Mouse (Mus musculus): Measurements from ENCODE around the gene Gpc6. TPM values are rescaled to one million over a fixed set of nuclear protein-coding genes. Genes with fewer than 3 reads are reported as not detected.

Gpc6 gene
- polyA plus RNA-seq, 1 experiment from 2014 or later: 34.9 TPM

- WGBS: 92% methylated on average over 6 of the region's 6 CpGs
- H3K36me3 ChIP-seq (replicated peaks; ENCODE audit: control insufficient read depth, insufficient read depth, low read depth, low read length): no peaks in the 10 kb centered on the region
- DNase-seq (ENCODE audit: low spot score): no peak
- H3K9ac ChIP-seq (replicated peaks; ENCODE audit: low read length): no peak overlapping the region
- no peak overlapping the region for H3K27ac ChIP-seq (replicated peaks; ENCODE audit: low read depth, low read length)
- ATAC-seq (replicated peaks; ENCODE audit: insufficient number of reproducible peaks, low FRiP score, low TSS enrichment, low read depth): no peak
- H3K4me1 ChIP-seq (ENCODE audit: control insufficient read depth, insufficient read depth, low read length): no peaks in the 10 kb centered on the region
- no peaks in the 10 kb centered on the region for H3K27me3 ChIP-seq (ENCODE audit: control insufficient read depth, insufficient read depth, low read length)
- no peak overlapping the region for H3K4me3 ChIP-seq (ENCODE audit: low read depth, low read length)
- H3K4me2 ChIP-seq (ENCODE audit: low read depth, low read length): no peak overlapping the region
- H3K9me3 ChIP-seq (replicated peaks; ENCODE audit: control insufficient read depth, low read length): no peaks in the 10 kb centered on the region
Measured at GRCm38 (mm10) chr14:117689848-117690247, 764.7 kb downstream of the Gpc6 start.

DNA sequence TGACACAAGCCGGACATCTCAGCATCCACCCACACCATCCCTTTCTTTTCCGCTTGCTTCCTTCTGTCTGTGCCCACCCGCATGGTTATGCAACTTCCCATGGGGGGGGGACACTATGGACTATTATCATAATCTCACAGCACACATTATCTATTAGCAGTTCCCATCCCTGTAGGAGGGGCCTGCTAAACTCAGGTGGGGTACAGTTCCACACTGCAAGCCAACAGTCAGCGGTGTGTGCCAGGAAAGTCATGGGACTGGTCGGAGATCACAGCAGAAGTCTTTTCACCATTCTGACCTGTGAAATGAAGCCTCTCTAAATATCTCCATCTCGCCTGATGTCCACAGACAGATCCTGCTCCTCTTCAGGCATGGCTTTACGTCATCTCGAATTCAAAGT lies 770.5 kb downstream of the Gpc6 start:
- Histone ChIP-seq H3K27me3 (ENCODE audit: control insufficient read depth, insufficient read depth, low read length) (no peaks in the 10 kb centered on the region), H3K36me3 (replicated peaks; ENCODE audit: control insufficient read depth, insufficient read depth, low read depth, low read length) (no peaks in the 10 kb centered on the region), H3K9ac (replicated peaks; ENCODE audit: low read length) (no peak overlapping the region), H3K9me3 (replicated peaks; ENCODE audit: control insufficient read depth, low read length) (no peaks in the 10 kb centered on the region), H3K4me1 (ENCODE audit: control insufficient read depth, insufficient read depth, low read length) (no peaks in the 10 kb centered on the region), H3K4me3 (ENCODE audit: low read depth, low read length) (no peak overlapping the region), H3K27ac (replicated peaks; ENCODE audit: low read depth, low read length) (no peak overlapping the region), H3K4me2 (ENCODE audit: low read depth, low read length) (no peak overlapping the region)
- no peak for DNase-seq (ENCODE audit: low spot score)
- 93% methylated on average over 8 of the region's 8 CpGs for WGBS
- ATAC-seq (replicated peaks; ENCODE audit: insufficient number of reproducible peaks, low FRiP score, low TSS enrichment, low read depth): no peak; the same call in 1 of the 2 replicates

- DNase-seq (ENCODE audit: low spot score) (no peak), ATAC-seq (replicated peaks; ENCODE audit: insufficient number of reproducible peaks, low FRiP score, low TSS enrichment, low read depth) (no peak)
Measured at GRCm38 (mm10) chr14:117700670-117701280, 775.7 kb downstream of the Gpc6 start.

DNA sequence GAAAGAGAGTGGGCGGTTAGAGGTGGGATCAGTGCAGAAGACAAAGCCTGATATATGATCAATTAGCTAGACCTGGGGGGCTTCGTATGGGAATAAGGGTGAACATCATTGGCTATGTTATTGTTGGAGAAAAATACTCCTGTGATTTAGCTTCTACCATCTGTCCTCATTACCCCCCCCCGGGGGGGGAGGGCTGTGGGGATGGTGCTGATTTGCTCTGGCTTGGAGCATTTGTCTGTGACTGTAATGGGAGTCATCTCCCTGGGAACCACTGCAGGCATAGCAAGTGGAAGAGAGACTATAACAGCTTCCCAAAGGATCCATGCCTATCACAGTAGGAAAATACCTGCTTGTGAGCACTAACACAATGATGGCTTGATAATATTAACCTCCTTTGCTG lies 783.7 kb downstream of the Gpc6 start:
- Histone ChIP-seq H3K4me2 (ENCODE audit: low read depth, low read length) (no peak overlapping the region), H3K9me3 (replicated peaks; ENCODE audit: control insufficient read depth, low read length) (no peaks in the 10 kb centered on the region), H3K27ac (replicated peaks; ENCODE audit: low read depth, low read length) (no peak overlapping the region), H3K4me1 (ENCODE audit: control insufficient read depth, insufficient read depth, low read length) (no peaks in the 10 kb centered on the region), H3K27me3 (ENCODE audit: control insufficient read depth, insufficient read depth, low read length) (no peaks in the 10 kb centered on the region), H3K36me3 (replicated peaks; ENCODE audit: control insufficient read depth, insufficient read depth, low read depth, low read length) (no peaks in the 10 kb centered on the region), H3K4me3 (ENCODE audit: low read depth, low read length) (no peak overlapping the region), H3K9ac (replicated peaks; ENCODE audit: low read length) (no peak overlapping the region)
- 85% methylated on average over 3 of the region's 3 CpGs for WGBS
- ATAC-seq (replicated peaks; ENCODE audit: insufficient number of reproducible peaks, low FRiP score, low TSS enrichment, low read depth) (no peak), DNase-seq (ENCODE audit: low spot score) (no peak)

More at GRCm38 (mm10) chr14:117700670-117701280, 775.7 kb downstream of the Gpc6 start:
- no peaks in the 10 kb centered on the region for H3K4me1 ChIP-seq (ENCODE audit: control insufficient read depth, insufficient read depth, low read length)
- H3K27ac ChIP-seq (replicated peaks; ENCODE audit: low read depth, low read length): no peak overlapping the region
- no peaks in the 10 kb centered on the region for H3K27me3 ChIP-seq (ENCODE audit: control insufficient read depth, insufficient read depth, low read length)
- H3K36me3 ChIP-seq (replicated peaks; ENCODE audit: control insufficient read depth, insufficient read depth, low read depth, low read length): no peaks in the 10 kb centered on the region
- H3K9ac ChIP-seq (replicated peaks; ENCODE audit: low read length): no peak overlapping the region
- no peaks in the 10 kb centered on the region for H3K9me3 ChIP-seq (replicated peaks; ENCODE audit: control insufficient read depth, low read length)
- no peak overlapping the region for H3K4me3 ChIP-seq (ENCODE audit: low read depth, low read length)
- 72% methylated on average over 10 of the region's 10 CpGs for WGBS
- no peak overlapping the region for H3K4me2 ChIP-seq (ENCODE audit: low read depth, low read length)

DNA sequence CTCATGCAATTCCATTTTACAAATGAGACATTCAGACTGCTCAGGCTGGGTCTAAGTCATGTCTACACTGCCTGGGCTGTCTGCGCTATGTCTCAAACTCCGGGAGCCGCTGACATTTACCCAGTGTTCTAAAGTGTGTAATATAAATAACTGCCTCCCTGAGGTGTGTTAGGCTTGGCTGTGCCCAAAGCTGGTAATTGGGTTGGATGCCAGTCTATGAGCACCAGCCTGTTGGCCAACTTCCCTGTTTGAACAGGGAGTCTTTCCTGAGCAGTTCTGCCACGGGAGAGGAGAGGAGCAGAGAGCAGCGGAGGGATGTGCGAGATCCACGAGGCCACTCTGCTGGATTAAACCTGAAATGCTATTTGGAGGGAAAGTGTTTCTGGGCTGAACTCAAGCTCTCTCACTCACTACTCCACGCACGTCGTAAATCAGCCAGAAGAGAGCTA lies 785.4 kb downstream of the Gpc6 start:
- Histone ChIP-seq H3K9me3 (replicated peaks; ENCODE audit: control insufficient read depth, low read length) (no peaks in the 10 kb centered on the region), H3K4me3 (ENCODE audit: low read depth, low read length) (no peak overlapping the region), H3K4me1 (ENCODE audit: control insufficient read depth, insufficient read depth, low read length) (no peaks in the 10 kb centered on the region), H3K9ac (replicated peaks; ENCODE audit: low read length) (no peak overlapping the region), H3K4me2 (ENCODE audit: low read depth, low read length) (no peak overlapping the region), H3K27me3 (ENCODE audit: control insufficient read depth, insufficient read depth, low read length) (no peaks in the 10 kb centered on the region), H3K36me3 (replicated peaks; ENCODE audit: control insufficient read depth, insufficient read depth, low read depth, low read length) (no peaks in the 10 kb centered on the region), H3K27ac (replicated peaks; ENCODE audit: low read depth, low read length) (no peak overlapping the region)
- WGBS: 80% methylated on average over 10 of the region's 10 CpGs
- DNase-seq (ENCODE audit: low spot score): no peak
- no peak for ATAC-seq (replicated peaks; ENCODE audit: insufficient number of reproducible peaks, low FRiP score, low TSS enrichment, low read depth)

DNA sequence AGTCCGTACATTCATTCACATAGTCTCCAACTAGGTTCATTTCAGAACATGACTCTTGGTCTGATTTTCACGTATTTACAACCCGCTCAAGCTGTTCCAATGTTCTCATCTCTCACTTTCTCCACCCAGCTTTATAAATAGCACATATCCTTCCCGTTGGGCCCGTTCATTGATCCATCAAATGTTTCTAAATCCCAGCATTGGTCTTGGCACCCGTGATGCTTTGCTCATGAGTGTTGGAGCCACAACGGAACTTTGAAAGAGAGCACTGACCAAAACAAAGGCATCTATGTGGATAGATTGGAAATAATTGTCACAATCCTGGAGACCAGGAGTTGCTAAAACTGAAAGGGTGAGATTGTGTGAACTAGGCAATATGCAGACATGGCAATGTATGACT lies 787.2 kb downstream of the Gpc6 start:
- no peaks in the 10 kb centered on the region for H3K36me3 ChIP-seq (replicated peaks; ENCODE audit: control insufficient read depth, insufficient read depth, low read depth, low read length)
- no peak overlapping the region for H3K4me3 ChIP-seq (ENCODE audit: low read depth, low read length)
- ATAC-seq (replicated peaks; ENCODE audit: insufficient number of reproducible peaks, low FRiP score, low TSS enrichment, low read depth): no peak
- H3K27me3 ChIP-seq (ENCODE audit: control insufficient read depth, insufficient read depth, low read length): no peaks in the 10 kb centered on the region
- no peaks in the 10 kb centered on the region for H3K4me1 ChIP-seq (ENCODE audit: control insufficient read depth, insufficient read depth, low read length)
- H3K9me3 ChIP-seq (replicated peaks; ENCODE audit: control insufficient read depth, low read length): no peaks in the 10 kb centered on the region
- no peak overlapping the region for H3K9ac ChIP-seq (replicated peaks; ENCODE audit: low read length)
- no peak overlapping the region for H3K4me2 ChIP-seq (ENCODE audit: low read depth, low read length)
- H3K27ac ChIP-seq (replicated peaks; ENCODE audit: low read depth, low read length): no peak overlapping the region
- 95% methylated on average over 7 of the region's 7 CpGs for whole genome bisulfite sequencing
- no peak for DNase-seq (ENCODE audit: low spot score)

- ATAC-seq (replicated peaks; ENCODE audit: insufficient number of reproducible peaks, low FRiP score, low TSS enrichment, low read depth): no peak
- Histone ChIP-seq H3K4me1 (ENCODE audit: control insufficient read depth, insufficient read depth, low read length) (no peaks in the 10 kb centered on the region), H3K27me3 (ENCODE audit: control insufficient read depth, insufficient read depth, low read length) (no peaks in the 10 kb centered on the region), H3K36me3 (replicated peaks; ENCODE audit: control insufficient read depth, insufficient read depth, low read depth, low read length) (no peaks in the 10 kb centered on the region), H3K27ac (replicated peaks; ENCODE audit: low read depth, low read length) (no peak overlapping the region), H3K9ac (replicated peaks; ENCODE audit: low read length) (no peak overlapping the region), H3K4me2 (ENCODE audit: low read depth, low read length) (no peak overlapping the region), H3K4me3 (ENCODE audit: low read depth, low read length) (no peak overlapping the region), H3K9me3 (replicated peaks; ENCODE audit: control insufficient read depth, low read length) (no peaks in the 10 kb centered on the region)
- 39% methylated on average over 8 of the region's 8 CpGs for WGBS
- DNase-seq (ENCODE audit: low spot score): no peak
Measured at GRCm38 (mm10) chr14:117714165-117714564, 789.0 kb downstream of the Gpc6 start.

DNA sequence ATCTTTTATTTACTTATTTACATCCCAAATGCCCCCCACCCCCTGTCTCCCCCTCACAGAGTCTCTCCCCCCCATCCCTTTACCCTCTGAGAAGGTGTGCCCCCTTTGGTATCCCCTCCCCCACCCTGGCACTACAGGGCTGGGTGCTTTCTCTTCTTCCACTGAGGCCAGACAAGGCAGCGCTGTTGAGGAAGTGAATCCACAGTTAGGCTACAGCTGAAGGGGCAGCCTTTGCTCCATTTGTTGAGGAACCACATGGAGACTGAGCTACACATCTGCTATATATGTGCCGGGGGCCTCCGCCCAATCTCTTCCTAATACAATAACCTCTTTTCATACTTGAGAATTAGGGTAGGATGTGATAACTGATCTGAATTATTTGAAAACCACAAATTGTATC lies 791.2 kb downstream of the Gpc6 start:
- DNase-seq (ENCODE audit: low spot score): no peak

More for the DNA sequence above, 791.2 kb downstream of the Gpc6 start:
- ATAC-seq (replicated peaks; ENCODE audit: insufficient number of reproducible peaks, low FRiP score, low TSS enrichment, low read depth): no peak
- no peak overlapping the region for H3K4me2 ChIP-seq (ENCODE audit: low read depth, low read length)
- no peaks in the 10 kb centered on the region for H3K9me3 ChIP-seq (replicated peaks; ENCODE audit: control insufficient read depth, low read length)
- H3K9ac ChIP-seq (replicated peaks; ENCODE audit: low read length): no peak overlapping the region
- no peaks in the 10 kb centered on the region for H3K4me1 ChIP-seq (ENCODE audit: control insufficient read depth, insufficient read depth, low read length)
- no peak overlapping the region for H3K27ac ChIP-seq (replicated peaks; ENCODE audit: low read depth, low read length)
- no peaks in the 10 kb centered on the region for H3K27me3 ChIP-seq (ENCODE audit: control insufficient read depth, insufficient read depth, low read length)
- WGBS: 94% methylated on average over 3 of the region's 3 CpGs
- no peak overlapping the region for H3K4me3 ChIP-seq (ENCODE audit: low read depth, low read length)
- no peaks in the 10 kb centered on the region for H3K36me3 ChIP-seq (replicated peaks; ENCODE audit: control insufficient read depth, insufficient read depth, low read depth, low read length)

All from embryonic facial prominence, embryonic 11.5 days (tissue).